Mouse (Mus musculus): Measurements from ENCODE around the gene Morn1. TPM values are rescaled to one million over a fixed set of nuclear protein-coding genes. Genes with fewer than 3 reads are reported as not detected.

The Morn1 gene
- polyA plus RNA-seq, 1 experiment from 2014 or later: 9.4 TPM

- DNase-seq (ENCODE audit: low spot score) (peak; percentile 99), ATAC-seq (peak; percentile 94)
- no peak overlapping the region for H3K4me3 ChIP-seq (ENCODE audit: low read depth, low read length)
- no peaks in the 10 kb centered on the region for H3K27me3 ChIP-seq (replicated peaks; ENCODE audit: insufficient read depth, low read length)
- peaks cover 71% of the 10 kb centered on the region for H3K4me1 ChIP-seq (ENCODE audit: insufficient read depth, low read depth, low read length)
- H3K27ac ChIP-seq (ENCODE audit: low read length): peak overlapping the region; percentile 95
- TF ChIP-seq EP300 (IDR thresholded peaks at IDR 0.05) (peak; percentile 98), CTCF (IDR thresholded peaks at IDR 0.05) (no peak)
- peak overlapping the region; percentile 36 for H3K4me2 ChIP-seq (replicated peaks; ENCODE audit: low read depth, low read length)
- H3K9me3 ChIP-seq (ENCODE audit: low read length): no peaks in the 10 kb centered on the region
- H3K36me3 ChIP-seq (ENCODE audit: insufficient read depth, low read length): no peaks in the 10 kb centered on the region
- H3K9ac ChIP-seq (replicated peaks; ENCODE audit: low read depth): peak overlapping the region; percentile 29; the same call in 1 of the 2 replicates
- 16% methylated on average over 21 of the region's 21 CpGs for WGBS
Measured at GRCm38 (mm10) chr4:155172909-155173821, 86.8 kb downstream of the Morn1 start.

DNA sequence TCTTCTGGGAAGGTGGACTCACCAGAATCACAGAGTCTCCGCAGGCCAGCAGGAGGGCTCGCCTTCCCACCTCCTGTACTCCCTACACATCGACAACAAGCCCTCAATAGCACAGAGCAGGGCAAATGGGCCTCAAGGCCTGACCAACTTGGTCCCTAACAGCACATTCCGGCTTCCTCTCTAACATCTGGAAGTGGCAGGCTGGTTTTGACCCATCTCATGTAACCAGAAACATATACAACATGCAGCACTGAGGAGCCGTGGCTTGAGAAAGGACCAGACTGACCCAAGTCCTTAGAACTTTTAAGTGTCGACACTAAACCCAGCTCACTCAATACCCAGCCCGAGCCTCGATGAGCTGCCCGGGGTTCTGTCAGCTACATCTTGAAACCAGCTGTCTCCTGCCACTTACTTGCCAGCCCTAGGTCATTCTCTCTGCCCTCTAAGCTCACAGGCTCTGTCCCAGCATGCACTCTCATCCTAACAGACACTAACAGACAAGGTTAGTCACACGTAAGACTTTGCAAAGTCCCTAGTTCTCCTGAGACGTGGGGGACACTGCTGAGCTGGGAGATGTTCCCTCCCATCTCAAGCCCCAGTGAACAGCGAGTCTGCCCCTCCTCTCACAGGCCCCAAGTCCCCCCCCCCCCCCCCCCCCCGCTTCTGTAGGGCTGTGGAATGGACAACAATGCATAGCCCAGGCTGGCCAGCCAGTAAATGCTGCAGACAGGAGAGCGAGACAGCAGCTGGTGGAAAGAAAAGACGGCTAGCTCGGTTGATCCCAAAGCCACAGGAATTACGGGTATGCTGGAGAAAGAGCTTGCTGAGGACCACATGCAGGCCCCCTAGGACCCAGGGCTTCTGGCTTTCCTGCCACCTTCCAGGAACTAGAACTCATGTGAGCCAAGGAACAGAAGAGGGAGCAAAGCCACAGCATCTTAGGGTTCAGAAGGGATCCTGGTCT is 87.7 kb downstream of the Morn1 start:
- H3K4me1 ChIP-seq (ENCODE audit: insufficient read depth, low read depth, low read length): peaks cover 77% of the 10 kb centered on the region
- 20% methylated on average over 17 of the region's 17 CpGs for WGBS
- no peak for DNase-seq (ENCODE audit: low spot score)
- peak overlapping the region; percentile 25; the same call in 1 of the 2 replicates for H3K4me2 ChIP-seq (replicated peaks; ENCODE audit: low read depth, low read length)
- TF ChIP-seq CTCF (IDR thresholded peaks at IDR 0.05) (peak; percentile 10; the same call in 1 of the 2 replicates), EP300 (IDR thresholded peaks at IDR 0.05) (no peak)
- H3K4me3 ChIP-seq (ENCODE audit: low read depth, low read length): no peak overlapping the region
- peak overlapping the region; percentile 95 for H3K27ac ChIP-seq (ENCODE audit: low read length)
- no peak overlapping the region for H3K9ac ChIP-seq (replicated peaks; ENCODE audit: low read depth)
- no peaks in the 10 kb centered on the region for H3K36me3 ChIP-seq (ENCODE audit: insufficient read depth, low read length)
- no peaks in the 10 kb centered on the region for H3K27me3 ChIP-seq (replicated peaks; ENCODE audit: insufficient read depth, low read length)
- ATAC-seq: peak; percentile 0; the same call in 1 of the 2 replicates
- no peaks in the 10 kb centered on the region for H3K9me3 ChIP-seq (ENCODE audit: low read length)

- ATAC-seq: no peak
Measured at GRCm38 (mm10) chr4:155176210-155176609, 89.8 kb downstream of the Morn1 start.

DNA sequence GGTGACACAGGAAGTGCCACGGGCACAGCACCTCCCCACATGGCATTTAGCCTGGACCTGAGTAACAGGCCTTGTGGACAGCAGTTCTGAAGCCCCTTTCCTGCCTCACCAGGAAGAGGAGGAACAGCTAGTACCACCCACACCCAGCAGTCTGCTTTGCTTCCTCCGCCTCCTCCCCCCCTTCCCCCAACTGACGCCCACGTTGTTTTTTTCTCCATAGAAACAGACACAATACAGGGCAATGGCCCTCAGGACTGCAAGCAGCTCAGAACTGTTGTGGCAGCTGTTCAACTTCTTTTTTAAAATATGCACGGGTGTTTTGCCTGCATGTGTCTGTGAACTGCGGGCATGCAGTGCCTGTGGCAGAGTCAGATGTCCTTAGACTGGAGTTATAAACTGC is 91.9 kb downstream of the Morn1 start:
- ATAC-seq (peak; percentile 77), DNase-seq (ENCODE audit: low spot score) (peak; percentile 94)
- TF ChIP-seq EP300 (IDR thresholded peaks at IDR 0.05) (peak; percentile 97), CTCF (IDR thresholded peaks at IDR 0.05) (no peak)
- no peaks in the 10 kb centered on the region for H3K36me3 ChIP-seq (ENCODE audit: insufficient read depth, low read length)
- 3% methylated on average over 6 of the region's 6 CpGs for WGBS
- H3K9me3 ChIP-seq (ENCODE audit: low read length): no peaks in the 10 kb centered on the region
- H3K9ac ChIP-seq (replicated peaks; ENCODE audit: low read depth): no peak overlapping the region
- peak overlapping the region; percentile 92 for H3K27ac ChIP-seq (ENCODE audit: low read length)
- H3K4me1 ChIP-seq (ENCODE audit: insufficient read depth, low read depth, low read length): peaks cover 57% of the 10 kb centered on the region
- H3K4me2 ChIP-seq (replicated peaks; ENCODE audit: low read depth, low read length): peak overlapping the region; percentile 36
- H3K4me3 ChIP-seq (ENCODE audit: low read depth, low read length): no peak overlapping the region
- no peaks in the 10 kb centered on the region for H3K27me3 ChIP-seq (replicated peaks; ENCODE audit: insufficient read depth, low read length)

More at GRCm38 (mm10) chr4:155176210-155176609, 89.8 kb downstream of the Morn1 start:
- Histone ChIP-seq H3K27ac (ENCODE audit: low read length) (0 out of 2 replicates have a peak overlapping the region, but pooled peaks have one; percentile 40), H3K9me3 (ENCODE audit: low read length) (no peaks in the 10 kb centered on the region), H3K36me3 (ENCODE audit: insufficient read depth, low read length) (no peaks in the 10 kb centered on the region), H3K4me2 (replicated peaks; ENCODE audit: low read depth, low read length) (no peak overlapping the region), H3K4me3 (ENCODE audit: low read depth, low read length) (no peak overlapping the region), H3K27me3 (replicated peaks; ENCODE audit: insufficient read depth, low read length) (no peaks in the 10 kb centered on the region), H3K4me1 (ENCODE audit: insufficient read depth, low read depth, low read length) (peaks cover 78% of the 10 kb centered on the region), H3K9ac (replicated peaks; ENCODE audit: low read depth) (no peak overlapping the region)
- no peak for TF ChIP-seq CTCF (IDR thresholded peaks at IDR 0.05)
- no peak for TF ChIP-seq EP300 (IDR thresholded peaks at IDR 0.05)
- no peak for DNase-seq (ENCODE audit: low spot score)
- 36% methylated on average over 3 of the region's 3 CpGs for WGBS

DNA sequence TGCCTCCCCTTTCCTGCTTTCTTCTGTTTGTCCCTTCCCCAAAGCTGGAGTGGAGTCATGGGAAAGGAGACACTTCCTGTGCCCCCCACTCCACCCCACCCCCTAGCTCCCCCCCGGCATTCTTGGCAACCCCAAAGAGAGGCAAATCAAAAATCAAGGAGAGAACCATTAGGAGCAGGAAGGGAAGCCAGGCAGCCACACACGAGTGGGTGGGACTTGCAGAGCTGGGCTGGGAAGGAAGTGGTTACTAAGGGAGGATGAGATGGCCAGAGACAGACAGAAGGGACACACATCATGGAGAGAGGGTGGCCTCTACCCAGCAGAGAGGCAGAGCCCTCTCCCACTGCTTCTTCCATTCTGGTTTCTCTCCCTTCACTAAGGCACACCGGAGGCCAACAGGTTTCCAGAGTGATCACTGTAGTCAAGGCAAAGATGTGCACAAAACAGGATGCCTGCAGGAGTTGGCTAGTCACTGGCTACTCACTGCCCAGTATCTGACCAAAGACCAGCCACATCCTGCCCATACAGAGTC is 92.7 kb downstream of the Morn1 start:
- Histone ChIP-seq H3K9me3 (ENCODE audit: low read length) (no peaks in the 10 kb centered on the region), H3K36me3 (ENCODE audit: insufficient read depth, low read length) (no peaks in the 10 kb centered on the region), H3K4me2 (replicated peaks; ENCODE audit: low read depth, low read length) (peak overlapping the region; percentile 36), H3K27me3 (replicated peaks; ENCODE audit: insufficient read depth, low read length) (no peaks in the 10 kb centered on the region), H3K9ac (replicated peaks; ENCODE audit: low read depth) (no peak overlapping the region), H3K4me3 (ENCODE audit: low read depth, low read length) (no peak overlapping the region), H3K27ac (ENCODE audit: low read length) (peak overlapping the region; percentile 92), H3K4me1 (ENCODE audit: insufficient read depth, low read depth, low read length) (peaks cover 56% of the 10 kb centered on the region; the same call in 1 of the 2 replicates)
- WGBS: 26% methylated on average over 3 of the region's 3 CpGs
- peak; percentile 45 for ATAC-seq
- peak; percentile 78 for DNase-seq (ENCODE audit: low spot score)
- TF ChIP-seq EP300 (IDR thresholded peaks at IDR 0.05): no peak
- no peak for TF ChIP-seq CTCF (IDR thresholded peaks at IDR 0.05)

Data from lung, postnatal 0 days (tissue).